Mouse (Mus musculus) hindbrain, embryonic 14.5 days (tissue): ENCODE data around the gene Tshz2. TPM values are rescaled to one million over a fixed set of nuclear protein-coding genes. Genes with fewer than 3 reads are reported as not detected.

Experiments
- ATAC-seq: fragments of 200-750 bp; cut with Nextera tagmentation; 2 replicates; pipeline ENCODE4 v1.8.0; 2017; ENCODE audit warnings: moderate number of reproducible peaks, mild to moderate bottlenecking, moderate TSS enrichment, moderate library complexity; ENCODE audit not compliant: low FRiP score
- DNase-seq: peaks from one replicate; pipeline ENCODE4 v3.0.0-alpha.2; 2015; ENCODE audit warnings: low spot score
- H3K27ac ChIP-seq: fragments of 300-500 bp; sonication (generic); 2 replicates; pipeline ENCODE4 v1.5.1; 2014; ENCODE audit warnings: mild to moderate bottlenecking, moderate library complexity
- H3K27me3 ChIP-seq: fragments of 300-500 bp; sonication (generic); 2 replicates; pipeline ENCODE4 v1.6.1; 2014; ENCODE audit warnings: mild to moderate bottlenecking, low read length, mixed read lengths; ENCODE audit not compliant: control insufficient read depth, insufficient read depth
- H3K36me3 ChIP-seq: fragments of 300-500 bp; sonication (generic); replicated peaks from 2 replicates; pipeline ENCODE4 v1.6.1; 2014; ENCODE audit not compliant: control insufficient read depth, insufficient read depth
- H3K4me1 ChIP-seq: fragments of 300-500 bp; sonication (generic); replicated peaks from 2 replicates; pipeline ENCODE4 v1.6.1; 2014; ENCODE audit warnings: antibody characterized with exemption, low read length, mixed read lengths; ENCODE audit not compliant: control insufficient read depth, insufficient read depth
- H3K4me2 ChIP-seq: fragments of 300-500 bp; sonication (generic); replicated peaks from 2 replicates; pipeline ENCODE4 v1.6.1; 2014; ENCODE audit warnings: mild to moderate bottlenecking, moderate library complexity
- H3K4me3 ChIP-seq: fragments of 300-500 bp; sonication (generic); replicated peaks from 2 replicates; pipeline ENCODE4 v1.5.1; 2014; ENCODE audit warnings: mild to moderate bottlenecking, low read length
- H3K9ac ChIP-seq: fragments of 300-500 bp; sonication (generic); 2 replicates; pipeline ENCODE4 v1.6.1; 2014
- H3K9me3 ChIP-seq: fragments of 300-500 bp; sonication (generic); 2 replicates; pipeline ENCODE4 v1.6.1; 2016; ENCODE audit warnings: low read length; ENCODE audit not compliant: control insufficient read depth
- WGBS: fragments of 180-500 bp; shearing (Covaris S2); extraction: QIAGEN DNeasy Blood & Tissue Kit; methylation state at CpG from one replicate; pipeline ENCODE4 v1.1.7; 2014; 5-methylcytosine and 5-hydroxymethylcytosine counted together
- polyA plus RNA-seq: library from polyadenylated mRNA; unstranded; fragments of >200 nt; fragmentation: Nextera tagmentation; extraction: Ambion mirVana; gene quantifications from 2 replicates; pipeline ENCODE4 v1.2.1, GENCODE M21; 2014

Gene Tshz2
- polyA plus RNA-seq, 1 experiment from 2014 or later = 38.1 TPM

DNA sequence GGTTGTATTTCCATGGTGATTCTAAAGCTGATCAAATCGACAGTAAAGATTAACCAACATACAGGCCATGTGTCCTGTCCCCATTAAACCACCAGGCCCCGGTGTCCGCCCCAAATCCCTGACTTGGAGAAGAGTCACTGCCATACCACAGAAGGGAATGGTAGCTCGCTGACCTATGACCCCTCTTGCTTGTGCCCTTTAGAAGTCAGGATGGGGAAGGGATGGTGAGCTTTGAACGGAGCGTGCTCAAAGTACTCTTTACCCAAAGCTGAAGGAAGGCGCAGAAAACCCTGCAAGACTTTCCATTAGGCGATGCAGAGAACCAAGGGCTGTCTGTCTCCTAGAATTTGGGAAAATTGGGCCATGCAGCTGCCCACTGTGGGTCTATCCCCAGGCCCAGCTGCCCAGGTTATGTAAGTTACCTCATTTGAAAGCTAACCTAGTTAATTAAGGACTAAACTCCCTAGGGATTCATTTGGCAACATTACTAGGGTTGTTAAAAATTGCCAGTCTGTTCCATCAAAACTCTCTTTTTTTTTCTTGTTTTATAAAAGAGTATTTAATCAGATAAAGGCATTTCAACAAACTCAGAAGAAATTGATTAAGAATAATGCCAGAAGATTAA is 238.7 kb downstream of the Tshz2 start:
- ATAC-seq = no peak
- Histone ChIP-seq H3K4me3 (no peak overlapping the region), H3K27me3 (no peaks in the 10 kb centered on the region), H3K9ac (no peak overlapping the region), H3K4me1 (peaks cover 14% of the 10 kb centered on the region), H3K27ac (no peak overlapping the region), H3K9me3 (no peaks in the 10 kb centered on the region), H3K36me3 (no peaks in the 10 kb centered on the region), H3K4me2 (no peak overlapping the region)
- WGBS = 77% methylated on average over 8 of the region's 8 CpGs
- DNase-seq = no peak

DNA sequence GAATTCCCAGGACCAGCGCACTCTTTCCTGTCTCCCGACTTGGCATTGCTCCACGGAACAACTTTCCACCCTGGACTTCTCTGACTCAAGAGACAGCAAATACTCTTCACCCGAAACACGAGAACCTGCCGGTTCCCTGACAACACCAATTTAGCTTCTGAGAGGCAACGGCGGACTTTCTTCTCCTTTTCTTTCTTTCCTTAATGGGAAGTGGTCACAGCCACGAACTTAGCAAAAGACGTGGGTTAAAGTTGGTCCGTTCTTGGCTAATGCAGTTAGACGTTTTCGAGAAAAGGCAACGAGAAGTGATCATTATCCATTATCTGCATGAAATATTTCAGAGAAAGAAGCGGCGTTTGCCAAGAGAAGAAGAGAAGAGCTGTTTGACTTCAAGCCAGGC is 240.6 kb downstream of the Tshz2 start:
- Histone ChIP-seq H3K4me3 (no peak overlapping the region), H3K27ac (peak overlapping the region; percentile 28; the same call in 1 of the 2 replicates), H3K4me1 (peaks cover 14% of the 10 kb centered on the region), H3K4me2 (no peak overlapping the region), H3K27me3 (no peaks in the 10 kb centered on the region), H3K36me3 (no peaks in the 10 kb centered on the region), H3K9ac (no peak overlapping the region), H3K9me3 (no peaks in the 10 kb centered on the region)
- no peak for ATAC-seq
- DNase-seq = no peak
- 69% methylated on average over 16 of the region's 16 CpGs for WGBS

DNA sequence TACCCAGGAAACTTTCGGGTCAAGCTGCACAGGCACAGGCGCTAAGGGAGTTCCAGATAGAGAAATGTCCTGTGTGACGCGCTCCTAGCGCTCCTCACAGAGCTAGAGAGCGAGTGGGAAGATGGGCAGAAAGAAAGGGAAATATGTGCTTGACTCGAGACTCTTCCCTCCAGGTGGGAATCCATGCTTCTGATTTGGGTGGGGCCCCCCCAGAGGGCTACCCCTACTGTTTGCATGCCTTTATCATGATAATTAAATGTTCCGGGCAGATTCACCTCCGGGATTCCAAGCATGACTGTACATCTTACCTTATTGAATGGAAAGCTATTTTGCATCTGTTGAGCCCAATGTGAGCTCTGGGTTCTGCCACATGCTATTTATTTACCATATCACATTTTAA is 255.1 kb downstream of the Tshz2 start:
- DNase-seq (no peak), ATAC-seq (no peak)
- Histone ChIP-seq H3K27ac (no peak overlapping the region), H3K36me3 (peaks cover 21% of the 10 kb centered on the region), H3K9me3 (no peaks in the 10 kb centered on the region), H3K4me2 (no peak overlapping the region), H3K4me3 (no peak overlapping the region), H3K9ac (no peak overlapping the region), H3K4me1 (peaks cover 17% of the 10 kb centered on the region), H3K27me3 (no peaks in the 10 kb centered on the region)
- WGBS = 73% methylated on average over 9 of the region's 9 CpGs

DNA sequence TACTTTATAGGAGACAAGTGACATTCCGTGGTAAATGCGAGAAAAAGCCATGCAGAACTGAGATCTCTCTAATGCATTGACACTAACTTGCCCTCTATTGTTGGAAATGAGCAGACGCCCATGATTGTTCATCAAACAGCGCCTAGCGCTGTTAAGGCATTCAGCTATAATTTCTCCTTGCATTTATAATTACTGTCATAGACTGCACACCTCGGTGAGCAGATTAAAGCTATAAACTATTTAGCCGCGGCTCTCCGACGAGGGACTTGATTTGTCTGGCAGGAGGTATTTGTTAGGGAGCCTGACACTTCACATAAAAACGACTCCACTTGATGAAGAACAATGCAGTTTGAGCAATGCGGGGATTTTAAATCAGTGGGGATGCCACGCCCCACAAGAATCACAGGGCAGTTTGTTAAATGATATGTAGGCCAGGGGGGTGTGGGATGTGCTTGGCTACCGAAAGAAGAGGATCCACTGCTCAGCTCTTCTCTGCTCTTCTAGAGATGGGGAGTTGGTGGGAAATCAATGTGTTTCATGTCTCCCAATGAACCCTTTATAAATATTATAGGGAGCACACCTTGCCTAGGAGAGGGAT is 259.7 kb downstream of the Tshz2 start:
- peak overlapping the region; percentile 73 for H3K27ac ChIP-seq
- ATAC-seq (no peak), DNase-seq (peak; percentile 53)
- peak overlapping the region; percentile 21; the same call in 1 of the 2 replicates for H3K4me2 ChIP-seq
- 18% methylated on average over 14 of the region's 14 CpGs for WGBS
- no peaks in the 10 kb centered on the region for H3K36me3 ChIP-seq
- H3K9me3 ChIP-seq = no peaks in the 10 kb centered on the region
- H3K27me3 ChIP-seq = no peaks in the 10 kb centered on the region
- H3K4me1 ChIP-seq = peaks cover 18% of the 10 kb centered on the region
- no peak overlapping the region for H3K4me3 ChIP-seq
- H3K9ac ChIP-seq = no peak overlapping the region

DNA sequence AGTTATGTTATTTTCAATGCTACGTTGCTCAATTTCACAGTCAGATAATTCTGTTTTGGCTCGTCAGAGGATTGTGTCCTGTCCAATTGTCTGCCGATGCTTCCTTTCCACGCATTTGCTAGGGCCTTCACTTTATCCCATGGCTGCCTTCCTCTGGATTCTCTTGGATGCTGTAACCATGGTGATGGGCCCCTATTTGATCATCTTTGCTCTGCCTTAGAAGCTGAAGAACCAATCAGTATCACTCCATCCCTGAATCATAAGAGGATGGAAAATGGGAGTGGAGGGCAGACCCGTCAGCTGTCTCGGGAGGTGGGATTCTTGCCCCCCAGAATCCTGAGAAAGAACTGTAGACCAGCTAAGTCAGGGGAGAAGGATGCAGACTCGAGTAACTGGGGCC is 270.1 kb downstream of the Tshz2 start:
- no peak for ATAC-seq
- WGBS = 51% methylated on average over 7 of the region's 7 CpGs
- Histone ChIP-seq H3K9ac (no peak overlapping the region), H3K4me3 (no peak overlapping the region), H3K9me3 (no peaks in the 10 kb centered on the region), H3K4me2 (no peak overlapping the region), H3K27ac (no peak overlapping the region), H3K27me3 (no peaks in the 10 kb centered on the region), H3K36me3 (no peaks in the 10 kb centered on the region), H3K4me1 (peaks cover 8% of the 10 kb centered on the region; the same call in 1 of the 2 replicates)
- no peak for DNase-seq

DNA sequence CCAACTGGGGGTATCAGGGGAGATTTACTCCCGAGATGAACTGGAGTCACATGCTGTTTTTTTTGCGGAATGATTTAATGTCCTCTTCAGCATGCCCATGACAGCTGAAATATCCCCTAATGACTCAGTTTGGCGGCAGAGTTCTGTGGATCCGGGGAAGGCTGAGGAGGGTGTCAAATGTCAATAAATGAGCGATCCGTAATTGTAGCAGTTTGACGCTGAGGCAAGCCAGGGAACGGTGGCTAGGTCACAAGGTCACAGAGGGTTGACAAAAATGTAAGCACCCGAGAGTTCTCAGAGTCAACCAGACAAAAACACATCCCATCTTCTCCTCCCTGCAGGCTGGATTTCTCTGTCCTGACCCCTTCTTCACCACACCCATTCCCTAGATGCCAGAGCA is 273.6 kb downstream of the Tshz2 start:
- DNase-seq = no peak
- Histone ChIP-seq H3K36me3 (no peaks in the 10 kb centered on the region), H3K9ac (no peak overlapping the region), H3K4me2 (no peak overlapping the region), H3K27me3 (no peaks in the 10 kb centered on the region), H3K9me3 (no peaks in the 10 kb centered on the region), H3K4me3 (no peak overlapping the region), H3K27ac (no peak overlapping the region), H3K4me1 (peaks cover 8% of the 10 kb centered on the region; the same call in 1 of the 2 replicates)
- ATAC-seq = no peak
- WGBS = 10% methylated on average over 9 of the region's 9 CpGs

DNA sequence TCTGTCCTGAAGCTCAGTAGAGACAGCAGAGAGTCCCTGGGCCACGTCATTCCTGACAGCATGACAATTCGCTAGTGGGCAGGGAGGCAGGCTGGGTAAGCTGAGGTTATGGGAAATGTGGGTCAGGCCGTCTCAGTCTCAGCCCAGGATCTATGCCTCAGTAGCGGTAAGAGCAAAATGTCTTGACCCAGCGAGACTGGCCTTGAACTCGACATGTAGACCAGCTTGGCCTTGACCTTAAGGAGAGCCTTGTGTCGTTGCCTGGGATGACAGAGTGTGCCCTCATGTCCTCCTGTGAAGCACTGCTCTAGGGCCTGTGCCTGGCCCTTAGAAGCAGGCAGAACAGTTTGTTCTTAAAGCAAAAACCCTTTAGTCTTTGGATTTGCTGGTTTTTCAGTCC is 275.2 kb downstream of the Tshz2 start:
- H3K9ac ChIP-seq = no peak overlapping the region
- no peak overlapping the region for H3K4me3 ChIP-seq
- 79% methylated on average over 7 of the region's 7 CpGs for WGBS
- H3K9me3 ChIP-seq = no peaks in the 10 kb centered on the region
- no peaks in the 10 kb centered on the region for H3K27me3 ChIP-seq
- peaks cover 8% of the 10 kb centered on the region; the same call in 1 of the 2 replicates for H3K4me1 ChIP-seq
- no peak overlapping the region for H3K27ac ChIP-seq
- ATAC-seq = no peak
- no peak for DNase-seq
- no peaks in the 10 kb centered on the region for H3K36me3 ChIP-seq
- H3K4me2 ChIP-seq = no peak overlapping the region

DNA sequence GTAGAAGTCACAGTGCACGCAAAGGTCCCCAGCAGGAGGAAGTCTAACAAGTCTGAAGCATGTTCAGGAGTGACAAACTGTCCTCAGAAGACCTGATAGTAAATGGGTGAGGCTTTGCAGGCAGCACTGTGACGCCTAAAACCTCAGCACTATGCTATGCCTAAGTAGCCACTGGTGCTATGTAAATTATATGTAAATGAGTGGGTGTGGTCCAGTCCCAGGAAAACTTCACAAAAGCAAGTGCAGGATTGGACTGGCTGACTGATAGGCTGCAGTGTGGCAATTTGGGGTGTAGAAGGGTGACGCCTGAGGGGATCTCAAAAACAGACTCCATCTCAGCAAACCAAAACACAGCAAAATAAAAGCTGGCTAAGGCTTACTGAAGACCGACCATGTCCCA is 277.8 kb downstream of the Tshz2 start:
- ATAC-seq = no peak
- H3K9ac ChIP-seq = no peak overlapping the region
- H3K27me3 ChIP-seq = no peaks in the 10 kb centered on the region
- H3K9me3 ChIP-seq = no peaks in the 10 kb centered on the region
- no peak overlapping the region for H3K4me3 ChIP-seq
- 57% methylated on average over 4 of the region's 4 CpGs for WGBS
- no peaks in the 10 kb centered on the region for H3K36me3 ChIP-seq
- peaks cover 8% of the 10 kb centered on the region; the same call in 1 of the 2 replicates for H3K4me1 ChIP-seq
- no peak overlapping the region for H3K4me2 ChIP-seq
- H3K27ac ChIP-seq = no peak overlapping the region
- DNase-seq = no peak

DNA sequence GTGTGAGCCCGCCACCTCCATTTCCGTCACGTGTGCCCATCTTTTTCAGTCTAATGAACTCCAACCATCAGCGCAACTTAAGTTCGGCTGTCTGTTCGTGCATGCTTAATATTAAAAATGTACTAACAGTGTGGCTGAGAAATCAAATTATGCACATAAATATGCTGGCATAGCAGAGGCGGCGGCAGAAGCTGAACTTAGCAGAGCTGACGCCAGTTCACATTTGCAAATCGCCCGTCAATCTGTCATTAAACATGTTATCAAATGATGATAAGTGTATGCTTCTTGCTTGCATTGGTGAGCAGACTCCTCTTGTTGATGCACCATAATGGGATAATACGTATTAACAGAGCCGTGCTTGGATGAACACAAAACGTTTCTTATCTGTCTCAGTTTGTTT is 280.0 kb downstream of the Tshz2 start:
- 60% methylated on average over 14 of the region's 14 CpGs for WGBS
- Histone ChIP-seq H3K9me3 (no peaks in the 10 kb centered on the region), H3K27me3 (no peaks in the 10 kb centered on the region), H3K27ac (peak overlapping the region; percentile 45; the same call in 1 of the 2 replicates), H3K4me3 (no peak overlapping the region), H3K4me1 (no peaks in the 10 kb centered on the region), H3K36me3 (no peaks in the 10 kb centered on the region), H3K9ac (no peak overlapping the region), H3K4me2 (no peak overlapping the region)
- DNase-seq (no peak), ATAC-seq (no peak)
